Mouse (Mus musculus): ENCODE data around the gene Pou2f3. TPM values are rescaled to one million over a fixed set of nuclear protein-coding genes. Genes with fewer than 3 reads are reported as not detected.
A peak's percentile ranks its signal among the peaks of the same experiment; 100 is the strongest.

Gene Pou2f3
- polyA plus RNA-seq, 1 experiment from 2014 or later: not detected

DNA sequence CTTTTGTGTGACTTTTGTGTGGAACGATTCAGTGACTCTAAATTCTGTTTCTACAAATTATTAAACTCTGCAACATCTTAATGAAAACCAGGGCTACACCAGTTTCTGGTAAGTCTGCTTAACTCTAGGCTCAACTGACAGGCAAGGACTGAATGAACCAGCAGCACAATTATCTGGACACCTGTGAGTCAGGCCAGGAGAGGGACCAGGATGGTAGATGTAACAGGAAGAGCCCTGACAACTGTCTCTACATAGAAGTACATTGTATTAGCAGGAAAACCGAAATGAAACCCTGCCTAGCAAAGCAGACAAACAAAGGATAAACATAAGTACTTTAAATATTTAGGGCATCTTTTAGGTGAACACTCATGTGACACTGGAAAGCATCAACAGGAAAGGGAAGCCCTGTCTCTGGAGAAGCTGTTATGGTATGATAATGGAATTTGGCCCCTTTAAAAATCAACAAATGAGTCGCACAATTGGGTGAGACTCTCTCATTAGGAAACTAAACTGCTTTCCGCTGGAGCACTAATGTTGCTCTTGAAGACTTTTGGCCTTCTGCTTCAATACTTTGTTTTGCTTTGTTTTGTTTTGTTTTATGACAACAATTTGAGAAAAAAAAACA, 106.4 kb downstream of the Pou2f3 start:
- WGBS: 54% methylated on average over 4 of the region's 4 CpGs
- DNase-seq (ENCODE audit: extremely low spot score, low spot score): no peak
- Histone ChIP-seq H3K4me3 (peak overlapping the region; percentile 88), H3K9me3 (no peaks in the 10 kb centered on the region), H3K27ac (0 out of 2 replicates have a peak overlapping the region, but pooled peaks have one; percentile 40), H3K4me1 (peaks cover 46% of the 10 kb centered on the region), H3K27me3 (ENCODE audit: poor library complexity, severe bottlenecking) (no peaks in the 10 kb centered on the region), H3K36me3 (replicated peaks) (peaks cover 6% of the 10 kb centered on the region; the same call in 1 of the 2 replicates)

GRCm38 (mm10) chr9:43102931-43103330, 107.2 kb downstream of the Pou2f3 start:
- no peak overlapping the region for H3K27ac ChIP-seq
- H3K4me3 ChIP-seq: peak overlapping the region; percentile 88
- H3K27me3 ChIP-seq (ENCODE audit: poor library complexity, severe bottlenecking): no peaks in the 10 kb centered on the region
- peaks cover 6% of the 10 kb centered on the region; the same call in 1 of the 2 replicates for H3K36me3 ChIP-seq (replicated peaks)
- DNase-seq (ENCODE audit: extremely low spot score, low spot score): no peak
- 96% methylated on average over 2 of the region's 2 CpGs for WGBS
- H3K4me1 ChIP-seq: peaks cover 47% of the 10 kb centered on the region
- no peaks in the 10 kb centered on the region for H3K9me3 ChIP-seq

DNA sequence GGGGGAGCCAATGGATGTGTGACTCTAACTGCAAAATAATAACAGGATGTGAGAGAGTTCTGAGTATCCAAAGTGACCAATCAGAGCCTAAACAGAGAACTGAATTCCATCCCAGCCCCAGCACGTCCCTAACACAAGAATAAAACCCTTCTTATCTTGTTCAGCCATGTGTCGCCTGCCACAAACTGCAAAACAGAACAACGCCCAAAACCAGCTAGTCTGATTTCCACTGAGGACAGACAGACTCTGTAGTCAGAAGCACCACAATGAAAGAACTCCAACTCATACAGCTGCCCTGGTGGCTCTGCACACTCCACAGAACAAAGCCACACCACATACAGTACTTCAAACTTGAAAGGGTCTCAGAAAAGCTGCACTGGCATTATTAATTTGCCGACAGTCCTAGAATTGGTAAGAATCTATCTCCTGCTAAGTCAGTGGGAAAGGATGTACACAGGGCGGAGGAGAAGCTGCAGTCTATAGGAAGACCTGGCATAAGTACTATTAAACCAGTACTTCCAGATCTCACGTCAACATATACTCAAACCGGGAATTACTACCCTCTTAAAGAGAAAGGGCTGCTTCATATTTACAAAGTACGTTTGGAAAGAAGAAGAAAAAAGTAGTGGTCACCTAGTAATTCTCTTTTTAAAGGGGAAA, 108.1 kb downstream of the Pou2f3 start:
- peak overlapping the region; percentile 14; the same call in 1 of the 2 replicates for H3K4me3 ChIP-seq
- WGBS: 85% methylated on average over 8 of the region's 8 CpGs
- DNase-seq (ENCODE audit: extremely low spot score, low spot score): no peak
- H3K4me1 ChIP-seq: peaks cover 46% of the 10 kb centered on the region
- peak overlapping the region; percentile 31; the same call in 1 of the 2 replicates for H3K27ac ChIP-seq
- no peaks in the 10 kb centered on the region for H3K9me3 ChIP-seq
- no peaks in the 10 kb centered on the region for H3K27me3 ChIP-seq (ENCODE audit: poor library complexity, severe bottlenecking)
- peaks cover 6% of the 10 kb centered on the region; the same call in 1 of the 2 replicates for H3K36me3 ChIP-seq (replicated peaks)

- H3K27me3 ChIP-seq (ENCODE audit: poor library complexity, severe bottlenecking): no peaks in the 10 kb centered on the region
Measured at GRCm38 (mm10) chr9:43098922-43099321, 111.2 kb downstream of the Pou2f3 start.

GRCm38 (mm10) chr9:43097801-43098557, 112.2 kb downstream of the Pou2f3 start:
- Histone ChIP-seq H3K9me3 (no peaks in the 10 kb centered on the region), H3K27ac (no peak overlapping the region), H3K4me1 (peaks cover 14% of the 10 kb centered on the region), H3K27me3 (ENCODE audit: poor library complexity, severe bottlenecking) (no peaks in the 10 kb centered on the region), H3K4me3 (no peak overlapping the region), H3K36me3 (replicated peaks) (peaks cover 6% of the 10 kb centered on the region; the same call in 1 of the 2 replicates)
- WGBS: 95% methylated on average over 3 of the region's 3 CpGs
- no peak for DNase-seq (ENCODE audit: extremely low spot score, low spot score)

More at GRCm38 (mm10) chr9:43098922-43099321, 111.2 kb downstream of the Pou2f3 start:
- peaks cover 23% of the 10 kb centered on the region for H3K4me1 ChIP-seq
- DNase-seq (ENCODE audit: extremely low spot score, low spot score): no peak
- H3K4me3 ChIP-seq: no peak overlapping the region
- 83% methylated on average over 4 of the region's 4 CpGs for WGBS
- H3K36me3 ChIP-seq (replicated peaks): peaks cover 6% of the 10 kb centered on the region; the same call in 1 of the 2 replicates
- H3K9me3 ChIP-seq: no peaks in the 10 kb centered on the region
- no peak overlapping the region for H3K27ac ChIP-seq

GRCm38 (mm10) chr9:43096337-43096736, 113.8 kb downstream of the Pou2f3 start:
- Histone ChIP-seq H3K27me3 (ENCODE audit: poor library complexity, severe bottlenecking) (no peaks in the 10 kb centered on the region), H3K36me3 (replicated peaks) (no peaks in the 10 kb centered on the region), H3K4me1 (0 out of 2 replicates have a peak, but pooled peaks cover 3% of the 10 kb centered on the region), H3K27ac (no peak overlapping the region), H3K9me3 (no peaks in the 10 kb centered on the region), H3K4me3 (no peak overlapping the region)
- no peak for DNase-seq (ENCODE audit: extremely low spot score, low spot score)

DNA sequence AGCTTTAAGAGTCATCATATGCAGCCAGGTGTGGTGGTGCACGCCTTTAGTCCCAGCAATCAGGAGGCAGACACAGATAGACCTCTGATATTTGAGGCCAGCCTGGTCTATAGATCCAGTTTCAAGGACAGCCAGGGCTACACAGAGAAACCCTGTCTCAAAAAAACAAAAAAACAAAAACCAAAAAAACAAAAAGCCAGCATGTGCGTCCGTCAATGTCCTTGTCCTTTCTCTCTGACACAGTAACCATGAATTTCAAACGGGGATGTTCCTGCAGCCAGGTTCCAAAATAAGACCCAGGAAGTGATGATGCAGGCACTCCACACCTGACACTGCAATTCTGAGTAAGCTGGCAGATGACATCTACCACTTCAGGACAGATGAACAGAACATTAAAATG, 115.3 kb downstream of the Pou2f3 start:
- Histone ChIP-seq H3K27ac (no peak overlapping the region), H3K4me1 (0 out of 2 replicates have a peak, but pooled peaks cover 3% of the 10 kb centered on the region), H3K36me3 (replicated peaks) (no peaks in the 10 kb centered on the region), H3K9me3 (no peaks in the 10 kb centered on the region), H3K27me3 (ENCODE audit: poor library complexity, severe bottlenecking) (no peaks in the 10 kb centered on the region), H3K4me3 (no peak overlapping the region)
- DNase-seq (ENCODE audit: extremely low spot score, low spot score): no peak
- 89% methylated on average over 4 of the region's 4 CpGs for WGBS

GRCm38 (mm10) chr9:43093803-43094202, 116.4 kb downstream of the Pou2f3 start:
- Histone ChIP-seq H3K4me3 (no peak overlapping the region), H3K36me3 (replicated peaks) (no peaks in the 10 kb centered on the region), H3K4me1 (0 out of 2 replicates have a peak, but pooled peaks cover 1% of the 10 kb centered on the region), H3K27me3 (ENCODE audit: poor library complexity, severe bottlenecking) (no peaks in the 10 kb centered on the region), H3K9me3 (no peaks in the 10 kb centered on the region), H3K27ac (no peak overlapping the region)
- DNase-seq (ENCODE audit: extremely low spot score, low spot score): no peak
- 89% methylated on average over 3 of the region's 3 CpGs for WGBS

DNA sequence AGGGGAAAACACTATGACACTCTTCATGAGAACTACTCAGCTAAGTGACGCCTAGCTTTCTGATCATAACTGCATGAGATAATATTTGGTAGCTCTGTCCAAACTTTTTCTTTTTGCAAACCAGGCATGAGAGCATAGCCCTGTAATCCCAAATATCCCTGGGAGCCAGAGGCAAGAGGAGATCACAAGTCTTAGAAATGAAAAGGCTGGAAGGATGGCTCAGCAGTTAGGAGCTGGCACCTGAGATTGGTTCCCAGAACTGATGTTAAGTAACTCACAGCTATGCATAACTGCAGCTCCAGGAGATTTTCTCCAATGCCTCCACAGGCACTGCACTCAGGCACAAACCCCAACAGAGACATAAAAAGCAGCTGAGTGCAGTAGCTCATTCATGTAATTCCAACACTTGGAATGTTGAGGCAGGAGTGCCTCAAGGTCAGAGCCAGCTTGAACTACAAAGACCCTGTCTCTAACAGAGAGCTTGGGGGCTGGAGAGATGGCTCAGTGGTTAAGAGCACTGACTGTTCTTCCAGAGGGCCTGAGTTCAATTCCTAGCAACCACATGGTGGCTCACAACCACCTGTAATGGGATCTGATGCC, 124.4 kb downstream of the Pou2f3 start:
- no peaks in the 10 kb centered on the region for H3K9me3 ChIP-seq
- no peak overlapping the region for H3K27ac ChIP-seq
- peaks cover 31% of the 10 kb centered on the region for H3K4me1 ChIP-seq
- H3K4me3 ChIP-seq: no peak overlapping the region
- DNase-seq (ENCODE audit: extremely low spot score, low spot score): no peak
- WGBS: 98% methylated on average over 1 of the region's 1 CpGs
- H3K36me3 ChIP-seq (replicated peaks): no peaks in the 10 kb centered on the region
- no peaks in the 10 kb centered on the region for H3K27me3 ChIP-seq (ENCODE audit: poor library complexity, severe bottlenecking)

DNA sequence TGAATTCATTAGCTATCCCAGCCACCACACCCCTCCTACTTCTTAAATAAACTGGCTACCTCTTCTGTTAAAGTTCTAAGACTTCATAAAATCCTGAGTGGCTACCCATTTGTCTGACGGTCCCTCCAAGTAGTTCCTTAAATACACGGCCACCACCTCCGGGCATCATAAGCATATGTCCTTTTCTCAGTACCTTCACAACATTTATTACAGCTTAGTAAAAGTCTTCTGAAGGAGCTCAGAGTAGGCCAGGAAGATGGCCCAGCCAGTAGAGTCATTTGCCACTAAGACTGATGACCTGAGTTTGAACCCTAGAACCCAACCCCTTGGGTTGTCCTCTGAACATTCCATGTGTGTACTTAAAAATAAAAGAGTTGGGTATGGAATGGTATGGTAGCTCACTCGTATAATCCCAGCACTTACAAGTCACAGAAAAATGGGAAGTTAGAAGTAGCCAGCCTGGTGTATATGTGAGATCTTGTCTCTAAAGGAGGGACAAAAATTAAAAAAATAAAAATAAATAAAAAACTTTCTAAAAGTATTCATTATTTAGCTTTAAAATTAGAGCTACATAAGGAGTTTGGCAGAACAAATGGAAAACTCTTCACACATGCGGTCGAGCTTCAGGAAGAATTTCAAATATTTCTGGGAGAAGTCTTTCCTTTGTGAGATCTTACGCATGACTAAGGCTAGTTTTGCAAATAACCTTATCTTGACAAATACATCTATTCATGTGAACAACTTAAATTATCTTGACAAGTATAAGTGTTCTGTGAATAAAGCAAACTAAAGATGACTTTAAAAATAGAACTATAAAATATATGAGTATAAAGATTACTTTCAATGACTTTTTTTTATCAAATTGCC, 125.4 kb downstream of the Pou2f3 start:
- Histone ChIP-seq H3K36me3 (replicated peaks) (no peaks in the 10 kb centered on the region), H3K27ac (no peak overlapping the region), H3K4me1 (peaks cover 34% of the 10 kb centered on the region), H3K4me3 (no peak overlapping the region), H3K9me3 (no peaks in the 10 kb centered on the region), H3K27me3 (ENCODE audit: poor library complexity, severe bottlenecking) (no peaks in the 10 kb centered on the region)
- WGBS: 83% methylated on average over 7 of the region's 7 CpGs
- no peak for DNase-seq (ENCODE audit: extremely low spot score, low spot score)

GRCm38 (mm10) chr9:43083441-43084055, 126.6 kb downstream of the Pou2f3 start:
- no peaks in the 10 kb centered on the region for H3K9me3 ChIP-seq
- no peak for DNase-seq (ENCODE audit: extremely low spot score, low spot score)
- no peak overlapping the region for H3K27ac ChIP-seq
- peaks cover 34% of the 10 kb centered on the region for H3K4me1 ChIP-seq
- no peak overlapping the region for H3K4me3 ChIP-seq
- no peaks in the 10 kb centered on the region for H3K36me3 ChIP-seq (replicated peaks)
- WGBS: 30% methylated on average over 7 of the region's 7 CpGs
- no peaks in the 10 kb centered on the region for H3K27me3 ChIP-seq (ENCODE audit: poor library complexity, severe bottlenecking)
